Mouse (Mus musculus) testis, adult 2 months (tissue): ENCODE results near the gene Crkl. TPM values are rescaled to one million over a fixed set of nuclear protein-coding genes. Genes with fewer than 3 reads are reported as not detected.

Source experiments
- H3K27ac ChIP-seq: fragments of 200-500 bp; 2 replicates; pipeline ENCODE4 v1.5.1; 2012; ENCODE audit warnings: low read depth, low read length; ENCODE audit not compliant: control insufficient read depth, insufficient read depth
- H3K27me3 ChIP-seq: fragments of 200-500 bp; 2 replicates; pipeline ENCODE4 v1.6.1; 2012; ENCODE audit warnings: mild to moderate bottlenecking, low read length, moderate library complexity; ENCODE audit not compliant: control insufficient read depth, insufficient read depth
- H3K36me3 ChIP-seq: fragments of 200-500 bp; 2 replicates; pipeline ENCODE4 v1.6.1; 2012; ENCODE audit warnings: mild to moderate bottlenecking, low read length; ENCODE audit not compliant: control insufficient read depth, insufficient read depth
- H3K4me1 ChIP-seq: fragments of 200-500 bp; 2 replicates; pipeline ENCODE4 v1.6.1; 2012; ENCODE audit warnings: low read length; ENCODE audit not compliant: control insufficient read depth, insufficient read depth
- H3K4me3 ChIP-seq: fragments of 200-500 bp; 2 replicates; pipeline ENCODE4 v1.5.1; 2012; ENCODE audit warnings: low read depth, mild to moderate bottlenecking, low read length, moderate library complexity, mixed read lengths; ENCODE audit not compliant: control insufficient read depth
- CTCF ChIP-seq: fragments of 200-500 bp; IDR thresholded peaks from 2 replicates; pipeline ENCODE4 v1.5.1; 2012; ENCODE audit warnings: low read depth, mild to moderate bottlenecking, inconsistent platforms, low read length, moderate library complexity; ENCODE audit not compliant: control insufficient read depth, insufficient read depth, insufficient replicate concordance
- POLR2A ChIP-seq: fragments of 200-500 bp; IDR thresholded peaks from 2 replicates; pipeline ENCODE4 v1.6.1; 2012; ENCODE audit warnings: low read depth, mild to moderate bottlenecking, inconsistent platforms, low read length, moderate library complexity; ENCODE audit not compliant: control insufficient read depth
- polyA plus RNA-seq: library from polyadenylated mRNA; depleted of rRNA; stranded (reverse); fragments of >200 nt; gene quantifications from 2 replicates; pipeline ENCODE4 v1.2.3, GENCODE M21; 2012; rRNA removed

Gene Crkl
- polyA plus RNA-seq: 12.1 and 15.5 TPM in 2 replicates

GRCm38 (mm10) chr16:17451541-17452372 lies at the start of gene Crkl:
TSS of gene Crkl (plus strand) at chr16:17451987.
- Histone ChIP-seq H3K27me3 (no peaks in the 10 kb centered on the region), H3K4me1 (peaks cover 5% of the 10 kb centered on the region), H3K27ac (peak within 1 kb of the TSS; percentile 85), H3K36me3 (no peaks in the 10 kb centered on the region), H3K4me3 (peak within 1 kb of the TSS; percentile 99)
- peak; percentile 91 for TF ChIP-seq POLR2A
- no peak for TF ChIP-seq CTCF

- no peak overlapping the region for H3K4me3 ChIP-seq
- no peaks in the 10 kb centered on the region for H3K36me3 ChIP-seq
- no peak for TF ChIP-seq CTCF
- H3K4me1 ChIP-seq: peaks cover 2% of the 10 kb centered on the region; the same call in 1 of the 2 replicates
- no peaks in the 10 kb centered on the region for H3K27me3 ChIP-seq
- no peak overlapping the region for H3K27ac ChIP-seq
These were observed 48.9 kb upstream of the Crkl start for GRCm38 (mm10) chr16:17402855-17403254.

DNA sequence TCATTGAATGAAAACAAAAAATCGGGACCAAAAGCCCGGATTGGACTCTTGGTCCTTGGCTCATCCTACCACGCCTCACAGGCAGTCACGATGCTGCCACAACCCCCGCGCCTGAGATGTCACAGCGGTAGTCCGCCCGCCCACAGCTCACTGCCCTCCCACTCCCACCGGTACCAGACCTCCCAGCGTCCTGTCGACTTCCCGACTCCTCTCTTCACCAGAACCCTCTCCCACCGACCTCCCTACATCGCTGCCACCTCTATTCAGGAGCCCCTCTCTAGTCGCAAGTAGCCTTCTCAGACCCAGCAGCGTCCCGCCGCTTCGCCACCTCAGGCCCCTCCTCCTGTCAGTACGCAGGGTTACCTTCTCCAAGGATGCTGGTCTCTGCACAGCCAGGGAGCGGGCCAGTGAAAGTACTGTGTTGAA lies 46.5 kb upstream of the Crkl start:
- no peaks in the 10 kb centered on the region for H3K27me3 ChIP-seq
- peak overlapping the region; percentile 100 for H3K4me3 ChIP-seq
- peaks cover 2% of the 10 kb centered on the region; the same call in 1 of the 2 replicates for H3K4me1 ChIP-seq
- H3K36me3 ChIP-seq: no peaks in the 10 kb centered on the region
- peak overlapping the region; percentile 80 for H3K27ac ChIP-seq
- TF ChIP-seq CTCF: no peak
- TF ChIP-seq POLR2A: no peak; the same call in 1 of the 2 replicates

GRCm38 (mm10) chr16:17405736-17406443 lies 45.9 kb upstream of the Crkl start, which contains the start of the genes Snap29 and Pi4ka:
TSS of gene Snap29 (plus strand) at chr16:17405986.
TSS of gene Pi4ka (minus strand) at chr16:17406314.
- H3K4me3 ChIP-seq: peak within 1 kb of the TSS; percentile 100
- H3K27me3 ChIP-seq: no peaks in the 10 kb centered on the region
- H3K27ac ChIP-seq: peak within 1 kb of the TSS; percentile 91
- no peaks in the 10 kb centered on the region for H3K36me3 ChIP-seq
- TF ChIP-seq POLR2A: peak; percentile 81
- no peak for TF ChIP-seq CTCF
- H3K4me1 ChIP-seq: peaks cover 2% of the 10 kb centered on the region; the same call in 1 of the 2 replicates

GRCm38 (mm10) chr16:17406512-17407231 lies 45.1 kb upstream of the Crkl start:
- Histone ChIP-seq H3K27me3 (no peaks in the 10 kb centered on the region), H3K27ac (no peak overlapping the region), H3K36me3 (no peaks in the 10 kb centered on the region), H3K4me1 (peaks cover 2% of the 10 kb centered on the region; the same call in 1 of the 2 replicates), H3K4me3 (peak overlapping the region; percentile 100)
- no peak for TF ChIP-seq CTCF
- no peak for TF ChIP-seq POLR2A

DNA sequence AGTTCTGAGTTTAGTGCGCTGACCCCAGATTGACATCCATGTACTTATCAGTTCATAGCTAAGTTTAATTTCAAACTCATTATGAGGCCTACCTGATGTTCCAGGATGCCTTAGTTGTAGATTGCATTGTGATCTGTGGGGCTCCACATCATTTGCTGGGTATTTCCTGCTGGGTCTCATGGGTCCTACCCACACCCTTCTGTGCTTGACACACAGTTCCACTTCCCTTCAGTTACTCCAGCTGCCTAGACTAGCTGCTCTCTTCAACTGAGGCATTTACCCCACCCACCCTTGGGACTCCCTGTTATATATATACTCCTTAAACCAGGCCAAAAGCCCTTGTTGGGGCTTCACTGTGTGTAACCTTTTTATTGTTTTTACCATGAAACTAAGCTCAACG lies 42.7 kb upstream of the Crkl start:
- H3K36me3 ChIP-seq: no peaks in the 10 kb centered on the region
- TF ChIP-seq POLR2A: no peak
- no peak for TF ChIP-seq CTCF
- no peak overlapping the region for H3K27ac ChIP-seq
- no peak overlapping the region for H3K4me3 ChIP-seq
- no peaks in the 10 kb centered on the region for H3K27me3 ChIP-seq
- peaks cover 2% of the 10 kb centered on the region; the same call in 1 of the 2 replicates for H3K4me1 ChIP-seq

- H3K27ac ChIP-seq: no peak overlapping the region
- no peaks in the 10 kb centered on the region for H3K27me3 ChIP-seq
- H3K36me3 ChIP-seq: no peaks in the 10 kb centered on the region
- H3K4me3 ChIP-seq: no peak overlapping the region
- peaks cover 2% of the 10 kb centered on the region; the same call in 1 of the 2 replicates for H3K4me1 ChIP-seq
- no peak for TF ChIP-seq POLR2A
- TF ChIP-seq CTCF: no peak
These were observed 41.6 kb upstream of the Crkl start for GRCm38 (mm10) chr16:17410209-17410608.
